Mouse (Mus musculus): ENCODE measurements around the gene Timm29. TPM values are rescaled to one million over a fixed set of nuclear protein-coding genes. Genes with fewer than 3 reads are reported as not detected.
A peak's percentile ranks its signal among the peaks of the same experiment; 100 is the strongest.

The Timm29 gene
- total and polyA plus RNA-seq, 2 experiments from 2014 or later: 23.2 to 44.6 TPM

- Histone ChIP-seq H3K27me3 (ENCODE audit: control insufficient read depth, insufficient read depth, low read length) (no peaks in the 10 kb centered on the region), H3K36me3 (replicated peaks; ENCODE audit: control insufficient read depth, insufficient read depth, low read length) (0 out of 2 replicates have a peak, but pooled peaks cover 6% of the 10 kb centered on the region), H3K9me3 (replicated peaks; ENCODE audit: control insufficient read depth, low read length) (no peaks in the 10 kb centered on the region), H3K9ac (replicated peaks; ENCODE audit: low read depth, low read length) (no peak overlapping the region), H3K27ac (ENCODE audit: low read depth) (peak overlapping the region; percentile 37; the same call in 1 of the 2 replicates), H3K4me3 (ENCODE audit: low read depth, low read length) (no peak overlapping the region), H3K4me1 (ENCODE audit: control insufficient read depth, insufficient read depth) (peaks cover 18% of the 10 kb centered on the region), H3K4me2 (ENCODE audit: low read depth, low read length) (no peak overlapping the region)
- 100% methylated on average over 2 of the region's 2 CpGs for WGBS
- no peak for ATAC-seq (ENCODE audit: insufficient read depth, low read depth)
- TF ChIP-seq CTCF (IDR thresholded peaks at IDR 0.05; ENCODE audit: low read depth) (no peak), EP300 (IDR thresholded peaks at IDR 0.05; ENCODE audit: low read depth) (no peak)
- DNase-seq (ENCODE audit: low spot score): no peak
Measured at GRCm38 (mm10) chr9:21557556-21557955, 35.0 kb upstream of the Timm29 start.

GRCm38 (mm10) chr9:21558366-21558765, 34.2 kb upstream of the Timm29 start:
- Histone ChIP-seq H3K27me3 (ENCODE audit: control insufficient read depth, insufficient read depth, low read length) (no peaks in the 10 kb centered on the region), H3K9ac (replicated peaks; ENCODE audit: low read depth, low read length) (no peak overlapping the region), H3K4me2 (ENCODE audit: low read depth, low read length) (no peak overlapping the region), H3K9me3 (replicated peaks; ENCODE audit: control insufficient read depth, low read length) (no peaks in the 10 kb centered on the region), H3K27ac (ENCODE audit: low read depth) (peak overlapping the region; percentile 33), H3K4me3 (ENCODE audit: low read depth, low read length) (no peak overlapping the region), H3K4me1 (ENCODE audit: control insufficient read depth, insufficient read depth) (peaks cover 18% of the 10 kb centered on the region), H3K36me3 (replicated peaks; ENCODE audit: control insufficient read depth, insufficient read depth, low read length) (0 out of 2 replicates have a peak, but pooled peaks cover 6% of the 10 kb centered on the region)
- WGBS: 19% methylated on average over 4 of the region's 4 CpGs
- DNase-seq (ENCODE audit: low spot score) (peak; percentile 59), ATAC-seq (ENCODE audit: insufficient read depth, low read depth) (peak; percentile 65)
- TF ChIP-seq EP300 (IDR thresholded peaks at IDR 0.05; ENCODE audit: low read depth): no peak
- TF ChIP-seq CTCF (IDR thresholded peaks at IDR 0.05; ENCODE audit: low read depth): no peak

- no peaks in the 10 kb centered on the region for H3K9me3 ChIP-seq (replicated peaks; ENCODE audit: control insufficient read depth, low read length)
- H3K27ac ChIP-seq (ENCODE audit: low read depth): no peak overlapping the region
- DNase-seq (ENCODE audit: low spot score) (no peak), ATAC-seq (ENCODE audit: insufficient read depth, low read depth) (no peak)
- H3K4me3 ChIP-seq (ENCODE audit: low read depth, low read length): no peak overlapping the region
- H3K4me2 ChIP-seq (ENCODE audit: low read depth, low read length): no peak overlapping the region
- no peaks in the 10 kb centered on the region for H3K27me3 ChIP-seq (ENCODE audit: control insufficient read depth, insufficient read depth, low read length)
- TF ChIP-seq CTCF (IDR thresholded peaks at IDR 0.05; ENCODE audit: low read depth) (no peak), EP300 (IDR thresholded peaks at IDR 0.05; ENCODE audit: low read depth) (no peak)
- H3K36me3 ChIP-seq (replicated peaks; ENCODE audit: control insufficient read depth, insufficient read depth, low read length): 0 out of 2 replicates have a peak, but pooled peaks cover 6% of the 10 kb centered on the region
- H3K4me1 ChIP-seq (ENCODE audit: control insufficient read depth, insufficient read depth): peaks cover 19% of the 10 kb centered on the region
- H3K9ac ChIP-seq (replicated peaks; ENCODE audit: low read depth, low read length): no peak overlapping the region
- 88% methylated on average over 3 of the region's 3 CpGs for WGBS
Measured at GRCm38 (mm10) chr9:21559151-21559550, 33.4 kb upstream of the Timm29 start.

- Histone ChIP-seq H3K36me3 (replicated peaks; ENCODE audit: control insufficient read depth, insufficient read depth, low read length) (peaks cover 10% of the 10 kb centered on the region), H3K27me3 (ENCODE audit: control insufficient read depth, insufficient read depth, low read length) (no peaks in the 10 kb centered on the region), H3K4me2 (ENCODE audit: low read depth, low read length) (no peak overlapping the region), H3K4me1 (ENCODE audit: control insufficient read depth, insufficient read depth) (peaks cover 6% of the 10 kb centered on the region; the same call in 1 of the 2 replicates), H3K9ac (replicated peaks; ENCODE audit: low read depth, low read length) (no peak overlapping the region), H3K27ac (ENCODE audit: low read depth) (no peak overlapping the region), H3K9me3 (replicated peaks; ENCODE audit: control insufficient read depth, low read length) (no peaks in the 10 kb centered on the region), H3K4me3 (ENCODE audit: low read depth, low read length) (no peak overlapping the region)
- TF ChIP-seq EP300 (IDR thresholded peaks at IDR 0.05; ENCODE audit: low read depth) (no peak), CTCF (IDR thresholded peaks at IDR 0.05; ENCODE audit: low read depth) (no peak)
- ATAC-seq (ENCODE audit: insufficient read depth, low read depth) (no peak), DNase-seq (ENCODE audit: low spot score) (no peak)
- WGBS: 68% methylated on average over 1 of the region's 1 CpGs
Measured at GRCm38 (mm10) chr9:21564420-21564819, 28.1 kb upstream of the Timm29 start.

GRCm38 (mm10) chr9:21565004-21565586, 27.4 kb upstream of the Timm29 start:
- Histone ChIP-seq H3K9ac (replicated peaks; ENCODE audit: low read depth, low read length) (no peak overlapping the region), H3K4me1 (ENCODE audit: control insufficient read depth, insufficient read depth) (peaks cover 6% of the 10 kb centered on the region; the same call in 1 of the 2 replicates), H3K36me3 (replicated peaks; ENCODE audit: control insufficient read depth, insufficient read depth, low read length) (peaks cover 17% of the 10 kb centered on the region), H3K4me3 (ENCODE audit: low read depth, low read length) (no peak overlapping the region), H3K4me2 (ENCODE audit: low read depth, low read length) (no peak overlapping the region), H3K9me3 (replicated peaks; ENCODE audit: control insufficient read depth, low read length) (no peaks in the 10 kb centered on the region), H3K27me3 (ENCODE audit: control insufficient read depth, insufficient read depth, low read length) (no peaks in the 10 kb centered on the region), H3K27ac (ENCODE audit: low read depth) (no peak overlapping the region)
- DNase-seq (ENCODE audit: low spot score): no peak
- no peak for TF ChIP-seq EP300 (IDR thresholded peaks at IDR 0.05; ENCODE audit: low read depth)
- TF ChIP-seq CTCF (IDR thresholded peaks at IDR 0.05; ENCODE audit: low read depth): no peak
- WGBS: 62% methylated on average over 4 of the region's 4 CpGs
- ATAC-seq (ENCODE audit: insufficient read depth, low read depth): no peak

- 94% methylated on average over 1 of the region's 1 CpGs for WGBS
- H3K9ac ChIP-seq (replicated peaks; ENCODE audit: low read depth, low read length): no peak overlapping the region
- TF ChIP-seq EP300 (IDR thresholded peaks at IDR 0.05; ENCODE audit: low read depth): no peak
- no peak for TF ChIP-seq CTCF (IDR thresholded peaks at IDR 0.05; ENCODE audit: low read depth)
- no peak overlapping the region for H3K4me3 ChIP-seq (ENCODE audit: low read depth, low read length)
- H3K9me3 ChIP-seq (replicated peaks; ENCODE audit: control insufficient read depth, low read length): no peaks in the 10 kb centered on the region
- no peak for ATAC-seq (ENCODE audit: insufficient read depth, low read depth)
- peaks cover 26% of the 10 kb centered on the region for H3K36me3 ChIP-seq (replicated peaks; ENCODE audit: control insufficient read depth, insufficient read depth, low read length)
- H3K4me1 ChIP-seq (ENCODE audit: control insufficient read depth, insufficient read depth): peaks cover 6% of the 10 kb centered on the region; the same call in 1 of the 2 replicates
- DNase-seq (ENCODE audit: low spot score): no peak
- H3K27ac ChIP-seq (ENCODE audit: low read depth): no peak overlapping the region
- no peaks in the 10 kb centered on the region for H3K27me3 ChIP-seq (ENCODE audit: control insufficient read depth, insufficient read depth, low read length)
- H3K4me2 ChIP-seq (ENCODE audit: low read depth, low read length): no peak overlapping the region
Measured at GRCm38 (mm10) chr9:21566538-21566937, 26.0 kb upstream of the Timm29 start.

All from heart, postnatal 0 days (tissue).